Mouse (Mus musculus) A20 (cell line): ENCODE data around the gene Gm9736.
A peak's percentile ranks its signal among the peaks of the same experiment; 100 is the strongest.
"Not testable (repeated sequence)": the region's sequence is repeated elsewhere in the genome, so short reads cannot be mapped to it uniquely, and the experiment has no call there.

Experiments
- DNase-seq: peaks from one replicate; pipeline ENCODE4 v3.0.0-alpha.2; 2011; ENCODE audit warnings: low read depth, low spot score

The Gm9736 gene

GRCm38 (mm10) chr10:77751254-77751653, at the start of gene Gm9736:
Gm9736 (minus strand) TSS chr10:77751354.
- not testable (repeated sequence) for DNase-seq

GRCm38 (mm10) chr10:77798921-77799508, 47.9 kb upstream of the Gm9736 start, which contains the start of gene Gm19668:
Gm19668 (minus strand) TSS chr10:77799133.
- no peak for DNase-seq

DNA sequence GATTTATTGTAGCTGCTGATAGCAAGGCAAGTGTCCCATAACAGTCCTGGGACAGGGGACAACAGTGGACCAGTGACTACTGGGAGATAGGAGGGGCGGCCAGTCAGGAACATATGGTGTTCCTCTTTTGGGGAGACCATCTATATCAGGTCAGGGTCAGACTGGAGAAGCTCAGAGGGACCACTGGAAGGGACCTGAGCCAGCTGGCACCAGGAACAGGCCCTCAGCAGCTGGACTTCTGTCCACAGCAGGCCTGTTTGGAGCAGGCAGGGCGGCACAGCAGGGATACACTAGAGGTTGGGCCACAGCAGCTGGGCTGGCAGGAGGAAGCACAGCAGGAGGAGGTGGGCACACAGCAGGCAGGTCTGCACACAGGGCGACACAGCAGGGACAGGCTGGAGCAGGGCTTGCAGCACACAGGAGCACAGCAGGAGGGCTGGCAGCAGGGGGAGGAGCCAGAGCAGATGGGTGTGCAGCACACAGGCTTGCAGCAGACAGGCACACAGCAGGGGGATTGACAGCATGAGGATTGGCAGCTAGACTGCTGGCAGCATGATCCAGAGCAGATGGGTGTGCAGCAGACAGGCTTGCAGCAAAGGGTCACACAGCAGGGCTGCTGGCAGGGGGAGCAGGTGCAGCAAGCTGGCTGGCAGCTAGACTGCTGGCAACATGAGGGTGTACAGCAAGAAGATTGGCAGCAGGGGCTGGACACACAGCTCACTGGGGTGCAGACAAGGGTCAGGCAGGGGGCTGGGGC, 47.2 kb upstream of the Gm9736 start:
- DNase-seq, result not testable (repeated sequence)

DNA sequence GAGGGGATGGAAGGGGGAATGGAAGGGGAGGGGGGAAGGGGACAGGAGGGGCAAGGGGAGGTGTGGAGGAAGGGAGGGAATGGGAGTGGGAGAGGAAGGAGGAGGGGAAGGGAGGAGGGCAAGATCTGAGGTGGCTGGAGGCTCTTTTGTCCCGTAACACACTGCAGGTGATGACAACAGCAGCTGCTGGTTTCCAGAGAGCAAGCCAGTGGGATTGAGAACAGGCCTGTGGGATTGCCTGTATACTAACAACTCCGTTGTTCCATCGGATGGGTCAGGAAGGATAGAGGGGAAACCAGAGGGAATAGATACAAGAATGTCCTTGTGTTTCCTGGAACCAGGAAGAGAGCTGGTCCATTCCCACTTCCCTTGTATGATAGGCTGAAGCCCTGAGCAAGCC, 46.5 kb upstream of the Gm9736 start:
- DNase-seq, result no peak

- no peak for DNase-seq
Measured at GRCm38 (mm10) chr10:77794976-77795375, 43.8 kb upstream of the Gm9736 start, which contains the start of gene Gm9639. Gm9639 (minus strand) TSS chr10:77795076.

DNA sequence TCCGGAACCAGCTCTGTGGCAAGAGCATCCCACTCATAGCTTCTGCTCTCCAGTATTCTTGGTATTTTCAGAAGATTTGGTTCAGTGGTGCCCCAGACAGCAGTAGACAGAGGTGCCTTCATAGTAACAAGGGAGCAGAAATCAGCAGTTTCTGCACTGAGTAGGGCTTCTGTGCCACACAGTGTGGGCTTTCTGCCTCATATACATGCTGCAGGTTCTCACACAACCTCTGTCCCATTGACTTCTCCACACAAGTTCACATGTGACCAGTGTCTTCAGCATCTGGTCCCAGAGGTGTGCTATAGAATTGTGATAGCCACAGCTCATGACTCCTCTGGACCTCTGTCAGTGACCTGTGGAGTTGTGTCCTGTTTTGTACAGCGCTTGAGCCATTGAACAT, 37.5 kb upstream of the Gm9736 start:
- no peak for DNase-seq

DNA sequence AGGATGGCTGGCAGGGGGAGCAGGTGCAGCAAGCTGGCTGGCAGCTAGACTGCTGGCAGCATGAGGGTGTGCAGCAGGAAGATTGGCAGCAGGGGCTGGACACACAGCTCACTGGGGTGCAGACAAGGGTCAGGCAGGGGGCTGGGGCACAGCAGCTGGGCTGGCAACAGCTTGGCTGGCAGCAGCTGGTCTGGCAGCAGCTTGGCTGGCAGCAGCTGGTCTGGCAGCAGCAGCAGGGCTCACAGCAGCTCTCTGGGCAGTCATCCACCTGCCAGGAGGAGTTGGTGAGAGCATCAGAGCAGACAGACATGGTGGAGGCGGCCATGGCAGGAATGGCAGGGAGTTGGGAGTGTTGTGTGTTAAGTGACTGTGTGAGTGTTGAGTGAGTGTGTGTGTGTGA, 36.7 kb upstream of the Gm9736 start, which contains the start of gene Gm7137:
TSS of gene Gm7137 (minus strand) at position 325 of the 400 bp plus-strand sequence.
- DNase-seq, result not testable (repeated sequence)

DNA sequence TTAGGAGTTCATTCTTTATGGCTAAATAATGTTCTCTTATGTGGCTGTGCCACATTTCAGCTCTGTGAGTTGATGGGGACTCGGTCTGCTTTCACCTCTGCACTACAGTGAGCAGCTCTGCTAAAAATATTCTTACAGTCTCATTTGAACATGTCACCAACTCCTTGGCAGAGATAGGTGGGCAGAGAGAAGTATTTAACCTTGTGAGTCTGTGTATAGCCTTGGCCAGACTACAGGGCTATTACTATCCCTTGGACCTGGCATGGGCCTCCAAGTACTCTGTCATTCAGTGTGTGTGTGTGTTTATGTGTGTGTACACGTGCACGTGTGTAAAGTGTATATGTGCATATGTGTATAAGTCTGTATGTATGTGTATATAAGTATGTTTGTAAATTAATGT, 32.2 kb upstream of the Gm9736 start:
- not testable (repeated sequence) for DNase-seq

GRCm38 (mm10) chr10:77782442-77782841, 31.3 kb upstream of the Gm9736 start, which contains the start of gene Gm3250:
Gm3250 (minus strand) TSS chr10:77782542.
- not testable (repeated sequence) for DNase-seq

DNA sequence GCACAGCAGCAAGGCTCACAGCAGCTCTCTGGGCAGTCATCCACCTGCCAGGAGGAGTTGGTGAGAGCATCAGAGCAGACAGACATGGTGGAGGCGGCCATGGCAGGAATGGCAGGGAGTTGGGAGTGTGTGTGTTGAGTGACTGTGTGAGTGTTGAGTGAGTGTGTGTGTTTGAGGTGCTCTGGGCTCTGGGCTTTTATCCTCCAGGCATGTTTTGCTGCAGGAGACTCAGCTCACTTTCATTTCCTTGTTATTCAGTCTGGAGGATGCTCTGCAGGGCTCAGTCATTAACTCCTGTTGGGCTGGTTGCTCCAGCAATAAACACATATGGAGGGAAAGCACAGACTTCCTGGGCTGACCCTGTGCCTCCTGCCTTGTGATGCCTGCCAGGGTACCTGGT, 25.7 kb upstream of the Gm9736 start, which contains the start of gene Gm7138:
TSS of gene Gm7138 (minus strand) at position 101 of the 400 bp plus-strand sequence.
- not testable (repeated sequence) for DNase-seq

- DNase-seq, result not testable (repeated sequence)
Measured at GRCm38 (mm10) chr10:77772142-77772541, 21.0 kb upstream of the Gm9736 start.

GRCm38 (mm10) chr10:77771225-77771624, 20.1 kb upstream of the Gm9736 start, which contains the start of gene Gm3238:
Gm3238 (minus strand) TSS chr10:77771325.
- not testable (repeated sequence) for DNase-seq

- DNase-seq, result no peak
Measured at GRCm38 (mm10) chr10:77769727-77770126, 18.6 kb upstream of the Gm9736 start.

- not testable (repeated sequence) for DNase-seq
Measured at GRCm38 (mm10) chr10:77759582-77759981, 8.4 kb upstream of the Gm9736 start, which contains the start of gene Gm3233. Gm3233 (minus strand) TSS chr10:77759682.

GRCm38 (mm10) chr10:77753448-77753847, 2.3 kb upstream of the Gm9736 start:
- DNase-seq, result peak; percentile 37

DNA sequence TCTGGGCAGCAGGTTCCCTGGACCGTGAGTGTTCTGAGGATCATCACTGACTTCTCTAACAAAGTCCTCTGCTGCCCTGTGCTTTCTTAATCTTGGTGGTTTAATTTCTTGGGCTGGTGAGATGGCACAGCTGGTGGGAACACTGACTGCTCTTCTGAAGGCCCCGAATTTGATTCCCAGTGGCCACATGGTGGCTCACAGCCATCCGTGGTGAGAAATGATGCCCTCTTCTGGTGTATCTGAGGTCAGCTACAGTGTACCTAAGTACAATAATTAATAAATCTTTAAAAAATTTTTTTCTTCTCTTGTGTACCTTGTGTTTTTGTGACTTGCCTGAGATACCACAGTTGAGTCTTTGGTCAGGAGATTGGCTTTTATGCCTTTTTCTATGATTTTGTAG, 1.2 kb upstream of the Gm9736 start:
- DNase-seq, result peak; percentile 39

- DNase-seq, result not testable (repeated sequence)
Measured at GRCm38 (mm10) chr10:77750686-77751085, 468 bp downstream of the Gm9736 start.

DNA sequence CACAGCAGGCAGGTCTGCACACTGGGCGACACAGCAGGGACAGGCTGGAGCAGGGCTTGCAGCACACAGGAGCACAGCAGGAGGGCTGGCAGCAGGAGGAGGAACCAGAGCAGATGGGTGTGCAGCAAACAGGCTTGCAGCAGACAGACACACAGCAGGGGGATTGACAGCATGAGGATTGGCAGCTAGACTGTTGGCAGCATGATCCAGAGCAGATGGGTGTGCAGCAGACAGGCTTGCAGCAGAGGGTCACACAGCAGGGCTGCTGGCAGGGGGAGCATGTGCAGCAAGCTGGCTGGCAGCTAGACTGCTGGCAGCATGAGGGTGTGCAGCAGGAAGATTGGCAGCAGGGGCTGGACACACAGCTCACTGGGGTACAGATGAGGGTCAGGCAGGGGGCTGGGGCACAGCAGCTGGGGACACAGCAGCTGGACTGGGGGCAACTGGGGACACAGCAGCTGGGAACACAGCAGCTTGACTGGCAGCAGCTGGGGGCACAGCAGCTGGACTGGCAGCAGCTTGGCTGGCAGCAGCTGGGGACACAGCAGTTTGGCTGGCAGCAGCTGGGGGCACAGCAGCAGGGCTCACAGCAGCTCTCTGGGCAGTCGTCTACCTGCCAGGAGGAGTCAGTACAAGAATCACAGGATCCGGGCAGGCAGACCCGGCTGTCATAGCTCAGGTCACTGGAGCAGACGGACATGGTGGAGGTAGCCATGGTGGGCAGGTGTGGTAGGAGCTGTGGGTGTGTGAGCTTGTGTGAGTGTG, 9.0 kb downstream of the Gm9736 start, which contains the start of gene Gm18596:
TSS of gene Gm18596 (minus strand) at position 715 of the 765 bp plus-strand sequence.
- not testable (repeated sequence) for DNase-seq

- no peak for DNase-seq
Measured at GRCm38 (mm10) chr10:77738929-77739328, 12.2 kb downstream of the Gm9736 start.

- no peak for DNase-seq
Measured at GRCm38 (mm10) chr10:77735928-77736327, 15.2 kb downstream of the Gm9736 start.

DNA sequence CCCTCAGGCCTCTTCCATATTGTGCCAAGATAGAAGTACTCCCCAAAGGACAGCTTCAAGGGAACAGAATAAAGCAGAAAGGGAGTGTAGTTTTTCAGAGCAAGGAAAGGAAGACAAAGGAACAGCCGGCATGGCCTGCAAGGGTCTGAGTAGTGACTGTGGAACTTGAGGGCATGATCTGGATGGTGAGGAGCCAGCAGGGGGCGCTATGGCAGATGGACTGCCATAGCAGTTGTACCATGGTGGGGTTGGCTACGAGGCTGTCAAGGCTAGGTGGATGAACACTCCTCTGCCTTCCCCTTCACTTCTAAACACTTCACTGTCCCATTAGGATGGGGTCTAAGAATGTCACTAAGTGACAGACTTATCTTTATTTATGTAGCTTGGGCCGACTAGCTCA, 21.9 kb downstream of the Gm9736 start:
- DNase-seq, result peak; percentile 59

GRCm38 (mm10) chr10:77728280-77728679, 22.9 kb downstream of the Gm9736 start:
- DNase-seq, result peak; percentile 49
